ENCODE assay signal across 26 mouse cellular contexts in the genomic region with DNA sequence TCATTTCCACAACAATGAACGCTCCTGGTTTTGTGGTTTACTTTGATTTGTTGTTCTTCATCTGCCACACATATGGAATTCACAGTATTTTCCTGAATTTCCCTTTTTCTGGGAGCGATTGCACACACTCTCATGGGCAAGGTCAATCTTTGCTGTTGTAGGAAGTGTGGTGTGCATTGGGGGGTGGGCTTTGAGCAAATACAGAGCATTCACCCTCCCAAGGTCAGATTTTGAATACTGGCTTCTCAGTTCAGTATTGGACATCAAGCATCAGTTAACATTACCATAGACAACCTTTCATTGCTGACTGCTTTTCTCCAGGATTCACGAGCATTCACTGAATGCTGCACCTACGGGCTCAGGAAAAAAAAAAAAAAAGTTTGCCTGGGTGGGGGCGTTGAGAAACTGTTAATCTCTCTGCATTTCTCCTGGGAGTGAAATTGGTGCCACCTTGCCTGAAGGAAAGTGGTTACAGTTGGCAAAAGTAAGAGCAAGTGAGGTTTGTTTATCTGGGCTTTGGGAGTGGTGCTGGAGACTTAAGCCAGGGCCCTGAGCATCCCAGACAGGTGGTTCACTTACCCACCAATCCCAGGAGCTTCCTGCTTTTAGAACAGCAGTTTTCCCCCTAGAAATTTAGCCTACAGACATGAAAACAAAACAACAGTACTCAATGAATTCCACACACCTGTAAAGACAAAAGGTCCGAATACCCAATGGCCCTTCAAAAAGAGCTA. TPM values are rescaled to one million over a fixed set of nuclear protein-coding genes. Genes with fewer than 3 reads are reported as not detected.
"Had no signal": no experiment of that assay in that cellular context is flagged by ENCODE, and none has a peak within 500 bp of the region (broad histone marks: within the 10 kb centered on the region; RNA-seq: fewer than 3 reads in every experiment).

No protein-coding gene starts in this region.

- H3K27ac ChIP-seq: midbrain, embryonic 13.5 days; midbrain, embryonic 15.5 days; neural tube, embryonic 12.5 days had no signal

- H3K9me3 ChIP-seq: midbrain, embryonic 13.5 days; midbrain, embryonic 15.5 days; neural tube, embryonic 12.5 days had no signal

- H3K9ac ChIP-seq: lung, embryonic 14.5 days; midbrain, embryonic 13.5 days; midbrain, embryonic 15.5 days; neural tube, embryonic 12.5 days had no signal

- H3K27me3 ChIP-seq: midbrain, embryonic 13.5 days; midbrain, embryonic 15.5 days; neural tube, embryonic 12.5 days had no signal

- DNase-seq: lung, adult 18-20 months; lung, embryonic 14.5 days; lung, postnatal 10 days; lung, postnatal 4 days; retina, postnatal 1 day; right cerebral cortex, adult 18-20 months; right cerebral cortex, postnatal 25 days; right cerebral cortex, postnatal 4 days; spleen, adult 18-20 months; thymus, adult 18-20 months; thymus, postnatal 14 days; thymus, postnatal 36 days had no signal

- H3K4me3 ChIP-seq: midbrain, embryonic 13.5 days; midbrain, embryonic 15.5 days; neural tube, embryonic 12.5 days had no signal

- H3K36me3 ChIP-seq: midbrain, embryonic 13.5 days; midbrain, embryonic 15.5 days; neural tube, embryonic 12.5 days had no signal

- ATAC-seq: midbrain, embryonic 13.5 days; midbrain, embryonic 15.5 days had no signal

- H3K4me2 ChIP-seq: lung, embryonic 14.5 days; midbrain, embryonic 11.5 days; midbrain, embryonic 13.5 days; midbrain, embryonic 15.5 days; neural tube, embryonic 12.5 days had no signal

- H3K4me1 ChIP-seq: midbrain, embryonic 13.5 days; midbrain, embryonic 15.5 days; neural tube, embryonic 12.5 days had no signal

RNA-seq across cellular contexts. Expression of a gene that starts 4.3 kb away (rescaled TPM):
- total RNA-seq: megakaryocyte, adult 5-6 weeks; megakaryocyte-erythroid progenitor cell, adult 5-6 weeks; midbrain, postnatal 0 days; monocyte, adult 5-6 weeks; neutrophil, adult 5-6 weeks had no signal
- polyA plus RNA-seq: midbrain, embryonic 11.5 days; midbrain, embryonic 13.5 days; midbrain, embryonic 15.5 days; midbrain, postnatal 0 days; neural tube, embryonic 12.5 days; neural tube, embryonic 14.5 days; small intestine, adult 2 months had no signal

RNA-seq across cellular contexts. Expression of a gene that starts 8.1 kb away (rescaled TPM):
- total RNA-seq: megakaryocyte, adult 5-6 weeks; megakaryocyte-erythroid progenitor cell, adult 5-6 weeks; monocyte, adult 5-6 weeks; neutrophil, adult 5-6 weeks had no signal
- polyA plus RNA-seq: lung, embryonic 14.5 days; neural tube, embryonic 12.5 days; small intestine, adult 2 months; stomach, embryonic 14.5 days had no signal

RNA-seq across cellular contexts. Expression of a gene that starts 18.6 kb away (rescaled TPM):
- total RNA-seq: megakaryocyte, adult 5-6 weeks; megakaryocyte-erythroid progenitor cell, adult 5-6 weeks; monocyte, adult 5-6 weeks; neutrophil, adult 5-6 weeks had no signal
- polyA plus RNA-seq: small intestine, adult 2 months had no signal

RNA-seq across cellular contexts. Expression of a gene that starts 32.5 kb away (rescaled TPM):
- total RNA-seq: megakaryocyte, adult 5-6 weeks; megakaryocyte-erythroid progenitor cell, adult 5-6 weeks; midbrain, postnatal 0 days; monocyte, adult 5-6 weeks; neutrophil, adult 5-6 weeks had no signal
- polyA plus RNA-seq: lung, embryonic 14.5 days; lung, embryonic 16.5 days; midbrain, embryonic 11.5 days; midbrain, embryonic 13.5 days; midbrain, embryonic 15.5 days; midbrain, postnatal 0 days; neural tube, embryonic 12.5 days; neural tube, embryonic 14.5 days; small intestine, adult 2 months; stomach, embryonic 14.5 days; stomach, embryonic 16.5 days had no signal

RNA-seq across cellular contexts. Expression of a gene that starts 35.7 kb away (rescaled TPM):
- total RNA-seq: megakaryocyte, adult 5-6 weeks; megakaryocyte-erythroid progenitor cell, adult 5-6 weeks; midbrain, postnatal 0 days had no signal
- polyA plus RNA-seq: small intestine, adult 2 months had no signal
